Mouse (Mus musculus) forebrain, postnatal 0 days (tissue): ENCODE data around the gene Sf3b4. TPM values are rescaled to one million over a fixed set of nuclear protein-coding genes. Genes with fewer than 3 reads are reported as not detected.
A peak's percentile ranks its signal among the peaks of the same experiment; 100 is the strongest.

Experiments
- ATAC-seq: fragments of 200-750 bp; cut with Nextera tagmentation; 2 replicates; pipeline ENCODE4 v1.8.0; 2017; ENCODE audit warnings: mild to moderate bottlenecking, moderate library complexity
- DNase-seq: peaks from one replicate; pipeline ENCODE4 v3.0.0-alpha.2; 2015
- H3K27ac ChIP-seq: fragments of 300-500 bp; sonication (generic); 2 replicates; pipeline ENCODE4 v1.5.1; 2014; ENCODE audit warnings: low read depth, mild to moderate bottlenecking, antibody characterized with exemption, low read length, moderate library complexity, mixed read lengths
- H3K27me3 ChIP-seq: fragments of 300-500 bp; sonication (generic); 2 replicates; pipeline ENCODE4 v1.6.1; 2014; ENCODE audit warnings: mild to moderate bottlenecking, low read length, mixed read lengths; ENCODE audit not compliant: insufficient read depth
- H3K36me3 ChIP-seq: fragments of 300-500 bp; sonication (generic); 2 replicates; pipeline ENCODE4 v1.6.1; 2014; ENCODE audit warnings: mild to moderate bottlenecking, moderate library complexity; ENCODE audit not compliant: insufficient read depth
- H3K4me1 ChIP-seq: fragments of 300-500 bp; sonication (generic); 2 replicates; pipeline ENCODE4 v1.6.1; 2014; ENCODE audit warnings: antibody characterized with exemption; ENCODE audit not compliant: insufficient read depth
- H3K4me2 ChIP-seq: fragments of 300-500 bp; sonication (generic); 2 replicates; pipeline ENCODE4 v1.6.1; 2014; ENCODE audit warnings: low read depth, mild to moderate bottlenecking, moderate library complexity
- H3K4me3 ChIP-seq: fragments of 300-500 bp; sonication (generic); 2 replicates; pipeline ENCODE4 v1.5.1; 2014; ENCODE audit warnings: low read depth, low read length, mixed read lengths
- H3K9ac ChIP-seq: fragments of 300-500 bp; sonication (generic); 2 replicates; pipeline ENCODE4 v1.6.1; 2014; ENCODE audit warnings: mild to moderate bottlenecking
- H3K9me3 ChIP-seq: fragments of 300-500 bp; sonication (generic); 2 replicates; pipeline ENCODE4 v1.6.1; 2016; ENCODE audit warnings: low read length
- CTCF ChIP-seq: sonication (generic); IDR thresholded peaks from 2 replicates; pipeline ENCODE4 v1.5.1; 2016; ENCODE audit warnings: antibody characterized with exemption, control low read depth, low read depth
- WGBS: fragments of 180-500 bp; shearing (Covaris S2); extraction: QIAGEN DNeasy Blood & Tissue Kit; methylation state at CpG from one replicate; pipeline ENCODE4 v1.1.7; 2014; 5-methylcytosine and 5-hydroxymethylcytosine counted together
- polyA plus RNA-seq: library from polyadenylated mRNA; unstranded; fragments of >200 nt; fragmentation: Nextera tagmentation; extraction: Ambion mirVana; gene quantifications from 2 replicates; pipeline ENCODE4 v1.2.1, GENCODE M21; 2015
- total RNA-seq: library from RNA; depleted of rRNA; stranded (reverse); fragments of >200 nt; gene quantifications from 2 replicates; pipeline ENCODE4 v1.2.3, GENCODE M21; 2014

Gene Sf3b4
- total and polyA plus RNA-seq, 2 experiments from 2014 or later, result 66.5 to 169 TPM

GRCm38 (mm10) chr3:96161869-96162840, 10.0 kb upstream of the Sf3b4 start, which contains the start of gene Mtmr11:
TSS of gene Mtmr11 (plus strand) at chr3:96162004.
- Histone ChIP-seq H3K4me3 (peak within 1 kb of the TSS; percentile 40), H3K27me3 (no peaks in the 10 kb centered on the region), H3K9me3 (no peaks in the 10 kb centered on the region), H3K4me2 (peak within 1 kb of the TSS; percentile 82), H3K4me1 (peaks cover 6% of the 10 kb centered on the region; the same call in 1 of the 2 replicates), H3K9ac (peak within 1 kb of the TSS; percentile 48), H3K27ac (peak within 1 kb of the TSS; percentile 74), H3K36me3 (no peaks in the 10 kb centered on the region)
- 9% methylated on average over 16 of the region's 16 CpGs for WGBS
- DNase-seq (peak; percentile 65), ATAC-seq (peak; percentile 64)
- TF ChIP-seq CTCF, result no peak

- H3K4me2 ChIP-seq, result peak overlapping the region; percentile 82
- 87% methylated on average over 6 of the region's 6 CpGs for WGBS
- TF ChIP-seq CTCF, result no peak
Observed at GRCm38 (mm10) chr3:96163040-96163439, 9.1 kb upstream of the Sf3b4 start.

GRCm38 (mm10) chr3:96168466-96169158, 3.5 kb upstream of the Sf3b4 start:
- ATAC-seq, result no peak
- Histone ChIP-seq H3K27ac (no peak overlapping the region), H3K9me3 (no peaks in the 10 kb centered on the region), H3K27me3 (no peaks in the 10 kb centered on the region), H3K4me3 (no peak overlapping the region), H3K36me3 (no peaks in the 10 kb centered on the region), H3K4me2 (no peak overlapping the region), H3K9ac (no peak overlapping the region), H3K4me1 (peaks cover 8% of the 10 kb centered on the region)
- no peak for DNase-seq
- WGBS, result 64% methylated on average over 12 of the region's 12 CpGs
- no peak for TF ChIP-seq CTCF

More at GRCm38 (mm10) chr3:96163040-96163439, 9.1 kb upstream of the Sf3b4 start:
- H3K9me3 ChIP-seq, result no peaks in the 10 kb centered on the region
- no peak for DNase-seq
- H3K27me3 ChIP-seq, result no peaks in the 10 kb centered on the region
- H3K27ac ChIP-seq, result no peak overlapping the region
- H3K36me3 ChIP-seq, result no peaks in the 10 kb centered on the region
- H3K4me3 ChIP-seq, result no peak overlapping the region
- peaks cover 6% of the 10 kb centered on the region; the same call in 1 of the 2 replicates for H3K4me1 ChIP-seq
- 0 out of 2 replicates have a peak overlapping the region, but pooled peaks have one; percentile 18 for H3K9ac ChIP-seq
- ATAC-seq, result no peak

GRCm38 (mm10) chr3:96170276-96170675, 1.9 kb upstream of the Sf3b4 start:
- H3K27me3 ChIP-seq, result no peaks in the 10 kb centered on the region
- ATAC-seq, result no peak
- peaks cover 8% of the 10 kb centered on the region for H3K4me1 ChIP-seq
- no peak for DNase-seq
- no peaks in the 10 kb centered on the region for H3K9me3 ChIP-seq
- no peak overlapping the region for H3K27ac ChIP-seq
- no peak overlapping the region for H3K4me2 ChIP-seq
- H3K4me3 ChIP-seq, result no peak overlapping the region
- 84% methylated on average over 4 of the region's 4 CpGs for WGBS
- H3K9ac ChIP-seq, result 0 out of 2 replicates have a peak overlapping the region, but pooled peaks have one; percentile 14
- peaks cover 13% of the 10 kb centered on the region for H3K36me3 ChIP-seq
- TF ChIP-seq CTCF, result no peak

GRCm38 (mm10) chr3:96170976-96171545, 1.1 kb upstream of the Sf3b4 start:
- no peak for TF ChIP-seq CTCF
- Histone ChIP-seq H3K4me2 (peak overlapping the region; percentile 83), H3K4me3 (peak overlapping the region; percentile 87), H3K9me3 (no peaks in the 10 kb centered on the region), H3K9ac (peak overlapping the region; percentile 25; the same call in 1 of the 2 replicates), H3K4me1 (peaks cover 8% of the 10 kb centered on the region), H3K36me3 (peaks cover 20% of the 10 kb centered on the region), H3K27ac (peak overlapping the region; percentile 97), H3K27me3 (no peaks in the 10 kb centered on the region)
- ATAC-seq (no peak), DNase-seq (no peak)
- WGBS, result 69% methylated on average over 10 of the region's 10 CpGs

- H3K4me2 ChIP-seq, result peak overlapping the region; percentile 83
- H3K27me3 ChIP-seq, result no peaks in the 10 kb centered on the region
- peak; percentile 1; the same call in 1 of the 2 replicates for ATAC-seq
- H3K36me3 ChIP-seq, result peaks cover 25% of the 10 kb centered on the region
- H3K9me3 ChIP-seq, result no peaks in the 10 kb centered on the region
- H3K4me3 ChIP-seq, result peak overlapping the region; percentile 87
- H3K4me1 ChIP-seq, result peaks cover 8% of the 10 kb centered on the region
- no peak for DNase-seq
- H3K27ac ChIP-seq, result peak overlapping the region; percentile 97
- peak overlapping the region; percentile 86 for H3K9ac ChIP-seq
- no peak for TF ChIP-seq CTCF
- WGBS, result 13% methylated on average over 18 of the region's 18 CpGs
Observed at GRCm38 (mm10) chr3:96171583-96172196, 442 bp upstream of the Sf3b4 start.
